ENCODE assay signal across 15 mouse cellular contexts in genomic region chr1:74289248-74289647, GRCm38 (mm10). TPM values are rescaled to one million over a fixed set of nuclear protein-coding genes. Genes with fewer than 3 reads are reported as not detected.
DNase-seq lines count a peak whose midpoint lies in the region; ATAC-seq and TF ChIP-seq lines count a peak whose summit lies in the region.
"Had no signal": no experiment of that assay in that cellular context is flagged by ENCODE, and none has a peak within 500 bp of the region (broad histone marks: within the 10 kb centered on the region; RNA-seq: fewer than 3 reads in every experiment).

No protein-coding gene starts in this region.

- no peaks in the 10 kb centered on the region for H3K9me3 ChIP-seq in heart, embryonic 13.5 days
- H3K9me3 ChIP-seq in lung, postnatal 0 days (ENCODE audit: low read length): no peaks in the 10 kb centered on the region
- H3K9me3 ChIP-seq: forebrain, embryonic 13.5 days; midbrain, embryonic 10.5 days; stomach, embryonic 15.5 days had no signal

- H3K4me1 ChIP-seq in heart, embryonic 13.5 days: peaks cover 84% of the 10 kb centered on the region
- peaks cover 27% of the 10 kb centered on the region for H3K4me1 ChIP-seq in lung, postnatal 0 days (ENCODE audit: insufficient read depth, low read depth, low read length)
- peaks cover 22% of the 10 kb centered on the region for H3K4me1 ChIP-seq in lung, adult 2 months (ENCODE audit: control insufficient read depth, insufficient read depth, low read length)

- WGBS in heart, embryonic 13.5 days: 68% methylated on average over 9 of the region's 9 CpGs
- WGBS in lung, postnatal 0 days: 60% methylated on average over 9 of the region's 9 CpGs
- 48% methylated on average over 9 of the region's 9 CpGs for WGBS in lung, adult 2 months

- peak; percentile 67 for TF ChIP-seq EP300 in lung, postnatal 0 days (IDR thresholded peaks at IDR 0.05)

- peak overlapping the region; percentile 92 for H3K27ac ChIP-seq in heart, embryonic 13.5 days (replicated peaks)
- peak overlapping the region; percentile 69 for H3K27ac ChIP-seq in lung, postnatal 0 days (ENCODE audit: low read length)
- H3K27ac ChIP-seq: forebrain, embryonic 13.5 days; midbrain, embryonic 10.5 days; stomach, embryonic 15.5 days had no signal

- peak overlapping the region; percentile 60 for H3K9ac ChIP-seq in heart, embryonic 13.5 days
- H3K9ac ChIP-seq in lung, postnatal 0 days (replicated peaks; ENCODE audit: low read depth): no peak overlapping the region
- H3K9ac ChIP-seq: forebrain, embryonic 13.5 days; stomach, embryonic 15.5 days had no signal

- H3K36me3 ChIP-seq in heart, embryonic 13.5 days: peaks cover 69% of the 10 kb centered on the region
- H3K36me3 ChIP-seq in lung, postnatal 0 days (ENCODE audit: insufficient read depth, low read length): peaks cover 42% of the 10 kb centered on the region; the same call in 1 of the 2 replicates

- TF ChIP-seq POLR2A in lung, adult 2 months (IDR thresholded peaks at IDR 0.05; ENCODE audit: borderline replicate concordance, extremely low read depth, low read depth, low read length): no peak

- 0 out of 2 replicates have a peak overlapping the region, but pooled peaks have one; percentile 10 for H3K4me2 ChIP-seq in heart, embryonic 13.5 days
- no peak overlapping the region for H3K4me2 ChIP-seq in lung, postnatal 0 days (replicated peaks; ENCODE audit: low read depth, low read length)
- H3K4me2 ChIP-seq: forebrain, embryonic 13.5 days; stomach, embryonic 15.5 days had no signal

- peak; percentile 31 for DNase-seq in cerebellum, adult 9-10 months
- no peak for DNase-seq in cerebellum, adult 11 months
- DNase-seq in heart, postnatal 14 days: no peak
- DNase-seq in lung, postnatal 0 days (ENCODE audit: low spot score): peak; percentile 42
- no peak for DNase-seq in lung, adult 2 months
- no peak for DNase-seq in left cerebral cortex, adult 18-20 months (ENCODE audit: low spot score in 2 of 2)
- DNase-seq in gastrocnemius, postnatal 10 days: no peak
- DNase-seq: adrenal gland, postnatal 25 days; thymus, postnatal 25 days had no signal

- H3K27me3 ChIP-seq in heart, embryonic 13.5 days (replicated peaks): no peaks in the 10 kb centered on the region
- no peaks in the 10 kb centered on the region for H3K27me3 ChIP-seq in lung, postnatal 0 days (replicated peaks; ENCODE audit: insufficient read depth, low read length)
- H3K27me3 ChIP-seq: forebrain, embryonic 13.5 days; stomach, embryonic 15.5 days had no signal

- intact Hi-C loops in heart, postnatal 14 days (cut with DNase I): loop anchor here (1.0 to 5.0 kb wide), 4 partner anchors 20 to 163 kb away; partner anchors contain the start of gene Catip

- TF ChIP-seq CTCF in lung, postnatal 0 days (IDR thresholded peaks at IDR 0.05): no peak
- no peak for TF ChIP-seq CTCF in lung, adult 2 months (IDR thresholded peaks at IDR 0.05; ENCODE audit: insufficient read depth, low read length)

- no peak overlapping the region for H3K4me3 ChIP-seq in heart, embryonic 13.5 days
- H3K4me3 ChIP-seq in lung, postnatal 0 days (ENCODE audit: low read depth, low read length): no peak overlapping the region
- H3K4me3 ChIP-seq in lung, adult 2 months (replicated peaks; ENCODE audit: extremely low read depth, low read depth, low read length): no peak overlapping the region
- H3K4me3 ChIP-seq: forebrain, embryonic 13.5 days; midbrain, embryonic 10.5 days; stomach, embryonic 15.5 days had no signal

- ATAC-seq in heart, embryonic 13.5 days (ENCODE audit: extremely low read depth, insufficient number of reproducible peaks, low FRiP score, low TSS enrichment): no peak
- ATAC-seq in lung, postnatal 0 days: no peak
- ATAC-seq: activated CD4-positive, CD25-positive, alpha-beta regulatory T cell, adult 4 months; forebrain, embryonic 13.5 days had no signal

RNA-seq across cellular contexts. Expression of gene Pnkd, which starts 4.5 kb away (rescaled TPM):
- 227 and 252 TPM in 2 replicates for polyA plus RNA-seq in heart, embryonic 13.5 days (2015; fragmentation: Nextera tagmentation; extraction: Ambion mirVana)
- 100 to 1,000 TPM; 190 to 191 TPM for total RNA-seq in heart, postnatal 14 days (2021)
- 88.7 and 91.4 TPM in 2 replicates for polyA plus RNA-seq in lung, postnatal 0 days (2015; fragmentation: Nextera tagmentation; extraction: Ambion mirVana)
- 63.0 and 63.5 TPM in 2 replicates for polyA plus RNA-seq in lung, adult 2 months (2012; rRNA removed)
- 100 to 1,000 TPM; 179 TPM for total RNA-seq in left cerebral cortex, adult 18-20 months (2021)
- 10 to 100 TPM; 69.7 to 70.5 TPM for total RNA-seq in gastrocnemius, postnatal 10 days (2021)

RNA-seq across cellular contexts. Expression of gene Aamp, which starts 4.7 kb away (rescaled TPM):
- 164 and 188 TPM in 2 replicates for polyA plus RNA-seq in heart, embryonic 13.5 days (2015; fragmentation: Nextera tagmentation; extraction: Ambion mirVana)
- total RNA-seq in heart, postnatal 14 days (2021): 10 to 100 TPM; 95.5 to 98.9 TPM
- polyA plus RNA-seq in lung, postnatal 0 days (2015; fragmentation: Nextera tagmentation; extraction: Ambion mirVana): 213 and 214 TPM in 2 replicates
- 141 and 172 TPM in 2 replicates for polyA plus RNA-seq in lung, adult 2 months (2012; rRNA removed)
- total RNA-seq in left cerebral cortex, adult 18-20 months (2021): 100 to 1,000 TPM; 141 to 150 TPM
- total RNA-seq in gastrocnemius, postnatal 10 days (2021): 10 to 100 TPM; 90.7 to 94.4 TPM

RNA-seq across cellular contexts. Expression of gene Gpbar1, which starts 10.9 kb away (rescaled TPM):
- polyA plus RNA-seq in heart, embryonic 13.5 days (2015; fragmentation: Nextera tagmentation; extraction: Ambion mirVana): 0.36 and 0.64 TPM in 2 replicates
- not detected for total RNA-seq in heart, postnatal 14 days (2021)
- 0.18 and 0.30 TPM in 2 replicates for polyA plus RNA-seq in lung, postnatal 0 days (2015; fragmentation: Nextera tagmentation; extraction: Ambion mirVana)
- polyA plus RNA-seq in lung, adult 2 months (2012; rRNA removed): 0.18 and 0.22 TPM in 2 replicates
- total RNA-seq in left cerebral cortex, adult 18-20 months (2021): not detected
- total RNA-seq in gastrocnemius, postnatal 10 days (2021): under 1 TPM in 1 of 2 experiments, not detected in 1; 0.25 TPM
- total RNA-seq: adrenal gland, postnatal 25 days; layer of hippocampus, adult 8-10 months had no signal
- polyA plus RNA-seq: forebrain, embryonic 13.5 days had no signal

RNA-seq across cellular contexts. Expression of gene Tmbim1, which starts 16.2 kb away (rescaled TPM):
- polyA plus RNA-seq in heart, embryonic 13.5 days (2015; fragmentation: Nextera tagmentation; extraction: Ambion mirVana): 42.0 and 42.7 TPM in 2 replicates
- 10 to 100 TPM; 34.6 to 39.4 TPM for total RNA-seq in heart, postnatal 14 days (2021)
- 148 and 149 TPM in 2 replicates for polyA plus RNA-seq in lung, postnatal 0 days (2015; fragmentation: Nextera tagmentation; extraction: Ambion mirVana)
- polyA plus RNA-seq in lung, adult 2 months (2012; rRNA removed): 567 and 655 TPM in 2 replicates
- 10 to 100 TPM; 19.1 to 24.1 TPM for total RNA-seq in left cerebral cortex, adult 18-20 months (2021)
- 10 to 100 TPM; 43.5 to 50.3 TPM for total RNA-seq in gastrocnemius, postnatal 10 days (2021)

RNA-seq across cellular contexts. Expression of gene Arpc2, which starts 53.4 kb away (rescaled TPM):
- polyA plus RNA-seq in heart, embryonic 13.5 days (2015; fragmentation: Nextera tagmentation; extraction: Ambion mirVana): 400 and 438 TPM in 2 replicates
- 100 to 1,000 TPM; 143 to 165 TPM for total RNA-seq in heart, postnatal 14 days (2021)
- 465 and 473 TPM in 2 replicates for polyA plus RNA-seq in lung, postnatal 0 days (2015; fragmentation: Nextera tagmentation; extraction: Ambion mirVana)
- polyA plus RNA-seq in lung, adult 2 months (2012; rRNA removed): 177 and 180 TPM in 2 replicates
- 100 to 1,000 TPM; 244 to 263 TPM for total RNA-seq in left cerebral cortex, adult 18-20 months (2021)
- total RNA-seq in gastrocnemius, postnatal 10 days (2021): 100 to 1,000 TPM; 104 to 116 TPM

Comparison
In these comparisons a context has a peak if more than half of its experiments do, and no peak if none do; other contexts are left out.
1. DNase-seq: peak in cerebellum, adult 9-10 months (single experiment) and lung, postnatal 0 days (single experiment); none in cerebellum, adult 11 months (single experiment), heart, postnatal 14 days (0 of 2), lung, adult 2 months (single experiment), left cerebral cortex, adult 18-20 months (0 of 2) and gastrocnemius, postnatal 10 days (single experiment).